Mouse (Mus musculus): ENCODE measurements around the gene Tpx2. TPM values are rescaled to one million over a fixed set of nuclear protein-coding genes. Genes with fewer than 3 reads are reported as not detected.

Gene Tpx2
- polyA plus RNA-seq, 1 experiment, result 183 TPM

- no peaks in the 10 kb centered on the region for H3K4me1 ChIP-seq (ENCODE audit: control insufficient read depth, insufficient read depth, low read length)
- H3K27me3 ChIP-seq (ENCODE audit: control insufficient read depth, insufficient read depth, low read length, poor library complexity, severe bottlenecking), result no peaks in the 10 kb centered on the region
- H3K9ac ChIP-seq (ENCODE audit: low read depth, poor library complexity, severe bottlenecking), result no peak overlapping the region
- H3K9me3 ChIP-seq (replicated peaks; ENCODE audit: control insufficient read depth, insufficient read depth, low read length, poor library complexity, severe bottlenecking), result no peaks in the 10 kb centered on the region
- H3K27ac ChIP-seq (ENCODE audit: insufficient read depth, low read length), result no peak overlapping the region
- H3K36me3 ChIP-seq (ENCODE audit: control insufficient read depth, insufficient read depth, low read length, poor library complexity, severe bottlenecking), result no peaks in the 10 kb centered on the region
- TF ChIP-seq EP300 (IDR thresholded peaks at IDR 0.05; ENCODE audit: insufficient read depth, low read depth, low read length) (no peak), CTCF (IDR thresholded peaks at IDR 0.05; ENCODE audit: low read depth, low read length) (no peak), POLR2A (IDR thresholded peaks at IDR 0.05; ENCODE audit: insufficient read depth, low read length) (no peak)
- H3K4me3 ChIP-seq (ENCODE audit: low read depth, low read length), result no peak overlapping the region
Measured at GRCm38 (mm10) chr2:152924128-152924527, 76.4 kb downstream of the Tpx2 start.

- Histone ChIP-seq H3K4me1 (ENCODE audit: control insufficient read depth, insufficient read depth, low read length) (no peaks in the 10 kb centered on the region), H3K27me3 (ENCODE audit: control insufficient read depth, insufficient read depth, low read length, poor library complexity, severe bottlenecking) (no peaks in the 10 kb centered on the region), H3K36me3 (ENCODE audit: control insufficient read depth, insufficient read depth, low read length, poor library complexity, severe bottlenecking) (no peaks in the 10 kb centered on the region), H3K4me3 (ENCODE audit: low read depth, low read length) (no peak overlapping the region), H3K27ac (ENCODE audit: insufficient read depth, low read length) (no peak overlapping the region), H3K9me3 (replicated peaks; ENCODE audit: control insufficient read depth, insufficient read depth, low read length, poor library complexity, severe bottlenecking) (no peaks in the 10 kb centered on the region), H3K9ac (ENCODE audit: low read depth, poor library complexity, severe bottlenecking) (no peak overlapping the region)
- TF ChIP-seq CTCF (IDR thresholded peaks at IDR 0.05; ENCODE audit: low read depth, low read length) (no peak), POLR2A (IDR thresholded peaks at IDR 0.05; ENCODE audit: insufficient read depth, low read length) (no peak), EP300 (IDR thresholded peaks at IDR 0.05; ENCODE audit: insufficient read depth, low read depth, low read length) (no peak)
Measured at GRCm38 (mm10) chr2:152924543-152924942, 76.8 kb downstream of the Tpx2 start.

GRCm38 (mm10) chr2:152925189-152925872 lies 77.6 kb downstream of the Tpx2 start:
- Histone ChIP-seq H3K4me1 (ENCODE audit: control insufficient read depth, insufficient read depth, low read length) (no peaks in the 10 kb centered on the region), H3K36me3 (ENCODE audit: control insufficient read depth, insufficient read depth, low read length, poor library complexity, severe bottlenecking) (no peaks in the 10 kb centered on the region), H3K9me3 (replicated peaks; ENCODE audit: control insufficient read depth, insufficient read depth, low read length, poor library complexity, severe bottlenecking) (no peaks in the 10 kb centered on the region), H3K4me3 (ENCODE audit: low read depth, low read length) (no peak overlapping the region), H3K27me3 (ENCODE audit: control insufficient read depth, insufficient read depth, low read length, poor library complexity, severe bottlenecking) (no peaks in the 10 kb centered on the region), H3K27ac (ENCODE audit: insufficient read depth, low read length) (no peak overlapping the region), H3K9ac (ENCODE audit: low read depth, poor library complexity, severe bottlenecking) (no peak overlapping the region)
- TF ChIP-seq POLR2A (IDR thresholded peaks at IDR 0.05; ENCODE audit: insufficient read depth, low read length) (no peak), EP300 (IDR thresholded peaks at IDR 0.05; ENCODE audit: insufficient read depth, low read depth, low read length) (no peak), CTCF (IDR thresholded peaks at IDR 0.05; ENCODE audit: low read depth, low read length) (no peak)

GRCm38 (mm10) chr2:152926896-152927295 lies 79.1 kb downstream of the Tpx2 start:
- no peak for TF ChIP-seq CTCF (IDR thresholded peaks at IDR 0.05; ENCODE audit: low read depth, low read length)
- TF ChIP-seq POLR2A (IDR thresholded peaks at IDR 0.05; ENCODE audit: insufficient read depth, low read length), result no peak
- no peak for TF ChIP-seq EP300 (IDR thresholded peaks at IDR 0.05; ENCODE audit: insufficient read depth, low read depth, low read length)
- H3K27me3 ChIP-seq (ENCODE audit: control insufficient read depth, insufficient read depth, low read length, poor library complexity, severe bottlenecking), result no peaks in the 10 kb centered on the region
- H3K27ac ChIP-seq (ENCODE audit: insufficient read depth, low read length), result no peak overlapping the region
- H3K9me3 ChIP-seq (replicated peaks; ENCODE audit: control insufficient read depth, insufficient read depth, low read length, poor library complexity, severe bottlenecking), result no peaks in the 10 kb centered on the region
- H3K9ac ChIP-seq (ENCODE audit: low read depth, poor library complexity, severe bottlenecking), result no peak overlapping the region
- no peak overlapping the region for H3K4me3 ChIP-seq (ENCODE audit: low read depth, low read length)
- H3K4me1 ChIP-seq (ENCODE audit: control insufficient read depth, insufficient read depth, low read length), result no peaks in the 10 kb centered on the region
- H3K36me3 ChIP-seq (ENCODE audit: control insufficient read depth, insufficient read depth, low read length, poor library complexity, severe bottlenecking), result no peaks in the 10 kb centered on the region

GRCm38 (mm10) chr2:152927371-152927770 lies 79.6 kb downstream of the Tpx2 start:
- Histone ChIP-seq H3K9ac (ENCODE audit: low read depth, poor library complexity, severe bottlenecking) (no peak overlapping the region), H3K27me3 (ENCODE audit: control insufficient read depth, insufficient read depth, low read length, poor library complexity, severe bottlenecking) (no peaks in the 10 kb centered on the region), H3K4me3 (ENCODE audit: low read depth, low read length) (no peak overlapping the region), H3K27ac (ENCODE audit: insufficient read depth, low read length) (no peak overlapping the region), H3K9me3 (replicated peaks; ENCODE audit: control insufficient read depth, insufficient read depth, low read length, poor library complexity, severe bottlenecking) (no peaks in the 10 kb centered on the region), H3K4me1 (ENCODE audit: control insufficient read depth, insufficient read depth, low read length) (no peaks in the 10 kb centered on the region), H3K36me3 (ENCODE audit: control insufficient read depth, insufficient read depth, low read length, poor library complexity, severe bottlenecking) (no peaks in the 10 kb centered on the region)
- no peak for TF ChIP-seq CTCF (IDR thresholded peaks at IDR 0.05; ENCODE audit: low read depth, low read length)
- TF ChIP-seq POLR2A (IDR thresholded peaks at IDR 0.05; ENCODE audit: insufficient read depth, low read length), result no peak
- no peak for TF ChIP-seq EP300 (IDR thresholded peaks at IDR 0.05; ENCODE audit: insufficient read depth, low read depth, low read length)

GRCm38 (mm10) chr2:152928219-152928987 lies 80.6 kb downstream of the Tpx2 start:
- Histone ChIP-seq H3K27ac (ENCODE audit: insufficient read depth, low read length) (no peak overlapping the region), H3K4me1 (ENCODE audit: control insufficient read depth, insufficient read depth, low read length) (no peaks in the 10 kb centered on the region)

More at GRCm38 (mm10) chr2:152928219-152928987, 80.6 kb downstream of the Tpx2 start:
- no peak overlapping the region for H3K4me3 ChIP-seq (ENCODE audit: low read depth, low read length)
- TF ChIP-seq POLR2A (IDR thresholded peaks at IDR 0.05; ENCODE audit: insufficient read depth, low read length) (no peak), EP300 (IDR thresholded peaks at IDR 0.05; ENCODE audit: insufficient read depth, low read depth, low read length) (no peak), CTCF (IDR thresholded peaks at IDR 0.05; ENCODE audit: low read depth, low read length) (no peak)
- H3K9ac ChIP-seq (ENCODE audit: low read depth, poor library complexity, severe bottlenecking), result no peak overlapping the region
- no peaks in the 10 kb centered on the region for H3K36me3 ChIP-seq (ENCODE audit: control insufficient read depth, insufficient read depth, low read length, poor library complexity, severe bottlenecking)
- H3K27me3 ChIP-seq (ENCODE audit: control insufficient read depth, insufficient read depth, low read length, poor library complexity, severe bottlenecking), result no peaks in the 10 kb centered on the region
- no peaks in the 10 kb centered on the region for H3K9me3 ChIP-seq (replicated peaks; ENCODE audit: control insufficient read depth, insufficient read depth, low read length, poor library complexity, severe bottlenecking)
